Mouse (Mus musculus): Measurements from ENCODE around the gene B9d2. TPM values are rescaled to one million over a fixed set of nuclear protein-coding genes. Genes with fewer than 3 reads are reported as not detected.
"Not testable (repeated sequence)": the region's sequence is repeated elsewhere in the genome, so short reads cannot be mapped to it uniquely, and the experiment has no call there.

The B9d2 gene
- polyA plus RNA-seq, 1 experiment from 2014 or later = 30.7 TPM

DNA sequence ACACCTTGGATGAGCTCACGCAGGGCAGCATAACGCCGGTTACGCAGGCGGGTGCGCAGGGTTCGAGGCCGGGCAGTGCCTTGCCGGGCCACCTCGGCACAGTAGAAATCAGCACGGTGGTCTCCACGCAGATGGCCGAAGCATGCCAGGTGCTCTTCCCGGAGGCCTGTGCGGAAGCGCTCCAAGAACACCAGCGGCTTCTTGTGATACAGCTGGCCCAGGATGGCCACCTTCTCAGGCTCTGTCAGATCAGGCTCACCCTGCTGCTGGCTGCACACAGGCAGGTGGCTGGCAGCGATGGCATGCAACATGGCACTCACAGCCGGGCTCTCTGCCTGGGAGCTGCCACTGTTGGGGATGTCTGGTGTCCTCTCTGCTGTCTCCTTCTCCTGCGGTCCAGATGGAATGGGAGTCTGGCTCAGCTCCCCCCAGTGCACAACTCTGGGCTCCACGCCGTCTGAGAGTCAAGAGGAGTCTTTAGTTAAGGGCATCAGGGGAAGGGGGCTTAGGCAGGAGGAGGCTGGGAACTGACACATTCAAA lies 35.2 kb downstream of the B9d2 start:
- Histone ChIP-seq H3K4me1 (ENCODE audit: control insufficient read depth, insufficient read depth, low read length) (peaks cover 13% of the 10 kb centered on the region), H3K9me3 (ENCODE audit: control insufficient read depth, low read length) (no peaks in the 10 kb centered on the region), H3K4me2 (no peak overlapping the region), H3K27ac (ENCODE audit: low read depth, low read length) (no peak overlapping the region), H3K9ac (ENCODE audit: low read length) (no peak overlapping the region), H3K4me3 (ENCODE audit: low read depth, low read length) (no peak overlapping the region), H3K27me3 (ENCODE audit: control insufficient read depth, insufficient read depth, low read length) (no peaks in the 10 kb centered on the region), H3K36me3 (ENCODE audit: control insufficient read depth, insufficient read depth, low read length) (peaks cover 23% of the 10 kb centered on the region)
- WGBS = 96% methylated on average over 22 of the region's 22 CpGs
- ATAC-seq (ENCODE audit: low FRiP score) (no peak), DNase-seq (ENCODE audit: low spot score, missing footprints) (no peak)

DNA sequence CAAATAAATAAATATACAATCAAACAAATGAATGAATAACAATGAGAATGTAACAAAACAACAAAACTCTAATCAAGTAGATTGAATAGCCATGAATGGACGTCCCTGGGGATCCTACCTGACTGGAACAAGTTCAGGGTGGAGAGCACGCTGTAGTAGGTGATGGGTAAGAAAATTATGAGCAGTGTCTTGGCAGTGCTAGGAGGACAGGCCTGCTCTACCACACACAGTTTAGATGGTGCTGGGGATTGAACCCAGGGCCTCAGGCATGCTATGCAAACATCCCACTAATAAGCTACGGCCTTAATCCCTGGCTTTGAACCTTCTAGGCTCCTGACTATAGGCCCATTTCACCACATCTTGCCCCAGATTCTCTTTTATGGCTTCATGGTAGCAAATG lies 36.9 kb downstream of the B9d2 start:
- no peaks in the 10 kb centered on the region for H3K9me3 ChIP-seq (ENCODE audit: control insufficient read depth, low read length)
- peaks cover 8% of the 10 kb centered on the region for H3K4me1 ChIP-seq (ENCODE audit: control insufficient read depth, insufficient read depth, low read length)
- DNase-seq (ENCODE audit: low spot score, missing footprints) (no peak), ATAC-seq (ENCODE audit: low FRiP score) (no peak)
- H3K27me3 ChIP-seq (ENCODE audit: control insufficient read depth, insufficient read depth, low read length) = no peaks in the 10 kb centered on the region
- WGBS = 89% methylated on average over 3 of the region's 3 CpGs
- peak overlapping the region; percentile 78; the same call in 1 of the 2 replicates for H3K4me2 ChIP-seq
- no peak overlapping the region for H3K4me3 ChIP-seq (ENCODE audit: low read depth, low read length)
- no peak overlapping the region for H3K27ac ChIP-seq (ENCODE audit: low read depth, low read length)
- no peak overlapping the region; the same call in 1 of the 2 replicates for H3K9ac ChIP-seq (ENCODE audit: low read length)
- H3K36me3 ChIP-seq (ENCODE audit: control insufficient read depth, insufficient read depth, low read length) = peaks cover 28% of the 10 kb centered on the region

DNA sequence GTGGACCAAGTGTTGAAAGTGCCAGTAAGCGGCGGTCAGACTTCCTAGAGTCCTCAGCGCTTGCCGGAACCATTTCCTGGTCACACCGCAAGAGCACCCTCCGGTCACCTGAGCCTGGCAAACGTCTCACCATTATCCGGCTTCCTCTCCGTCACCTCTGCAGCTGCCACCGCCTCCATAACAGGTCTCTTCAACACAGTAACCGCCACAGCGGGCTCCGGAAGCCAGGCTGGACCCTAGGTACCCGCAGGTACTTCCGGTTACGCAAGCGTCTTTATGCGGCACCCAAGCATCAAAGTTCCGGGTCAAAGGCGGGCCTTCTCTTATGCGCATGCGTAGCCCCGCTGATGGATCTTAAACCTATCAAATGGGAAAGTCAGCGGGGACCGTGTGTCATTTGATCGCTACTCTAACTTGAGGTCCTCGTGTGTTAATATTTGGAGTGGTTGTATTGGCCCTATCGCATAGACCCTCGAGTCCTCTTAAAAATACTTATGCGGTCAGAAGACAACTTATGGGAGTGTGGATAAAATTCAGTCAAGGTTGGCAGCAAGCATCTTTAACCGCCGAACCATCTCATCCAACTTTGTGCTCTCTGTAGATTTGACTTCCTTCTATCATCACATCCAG lies 38.3 kb downstream of the B9d2 start, which contains the start of gene Ccdc97:
TSS of gene Ccdc97 (minus strand) at position 301 of the 630 bp plus-strand sequence.
- Histone ChIP-seq H3K27me3 (ENCODE audit: control insufficient read depth, insufficient read depth, low read length) (no peaks in the 10 kb centered on the region), H3K4me1 (ENCODE audit: control insufficient read depth, insufficient read depth, low read length) (peaks cover 8% of the 10 kb centered on the region), H3K9me3 (ENCODE audit: control insufficient read depth, low read length) (no peaks in the 10 kb centered on the region), H3K27ac (ENCODE audit: low read depth, low read length) (no peak within 1 kb of the TSS), H3K9ac (ENCODE audit: low read length) (peak within 1 kb of the TSS; percentile 65), H3K36me3 (ENCODE audit: control insufficient read depth, insufficient read depth, low read length) (peaks cover 30% of the 10 kb centered on the region), H3K4me3 (ENCODE audit: low read depth, low read length) (peak within 1 kb of the TSS; percentile 50), H3K4me2 (peak within 1 kb of the TSS; percentile 78)
- 5% methylated on average over 32 of the region's 32 CpGs for WGBS
- peak; percentile 98 for DNase-seq (ENCODE audit: low spot score, missing footprints)
- peak; percentile 88 for ATAC-seq (ENCODE audit: low FRiP score)

DNA sequence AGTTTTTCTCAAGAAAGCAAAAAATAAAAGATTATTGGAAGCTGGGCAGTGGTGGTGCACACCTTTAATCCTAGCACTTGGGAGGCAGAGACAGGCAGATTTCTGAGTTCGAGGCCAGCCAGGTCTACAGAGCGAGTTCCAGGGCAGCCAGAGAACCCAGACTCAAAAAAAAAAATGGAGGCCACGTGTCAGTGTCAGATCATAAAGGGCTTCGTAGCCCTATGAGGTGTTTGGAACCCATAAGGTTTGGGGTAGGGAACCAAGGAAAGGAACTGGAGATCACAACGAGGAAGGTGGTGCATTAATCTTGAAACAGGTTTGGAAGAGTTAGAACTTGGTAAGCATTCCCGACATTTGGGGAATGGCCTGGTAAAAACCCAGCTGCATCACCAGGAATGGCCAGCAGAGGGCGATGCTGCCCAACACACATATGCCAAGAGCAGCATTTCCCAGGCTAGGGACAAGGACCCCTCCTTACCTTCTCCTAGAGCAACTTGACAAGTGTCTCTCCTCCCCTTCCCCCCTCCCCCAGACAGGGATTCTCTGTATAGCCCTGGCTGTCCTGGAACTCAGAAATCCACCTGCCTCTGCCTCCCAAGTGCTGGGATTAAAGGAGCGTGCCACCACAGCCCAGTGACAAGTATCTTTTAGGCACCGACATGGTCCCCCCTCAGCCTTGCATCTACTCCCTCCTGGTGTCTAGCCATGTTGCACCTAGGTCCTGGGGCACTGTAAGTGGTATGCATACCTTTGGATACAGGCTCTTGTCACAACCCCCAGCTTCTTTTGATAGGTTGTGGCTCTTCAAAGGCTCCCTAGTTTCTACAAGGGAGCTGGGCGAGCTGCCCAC lies 39.4 kb downstream of the B9d2 start:
- 60% methylated on average over 10 of the region's 10 CpGs for WGBS
- Histone ChIP-seq H3K9ac (ENCODE audit: low read length) (no peak overlapping the region), H3K4me3 (ENCODE audit: low read depth, low read length) (no peak overlapping the region), H3K36me3 (ENCODE audit: control insufficient read depth, insufficient read depth, low read length) (peaks cover 31% of the 10 kb centered on the region), H3K27ac (ENCODE audit: low read depth, low read length) (no peak overlapping the region), H3K4me2 (no peak overlapping the region), H3K4me1 (ENCODE audit: control insufficient read depth, insufficient read depth, low read length) (peaks cover 8% of the 10 kb centered on the region), H3K9me3 (ENCODE audit: control insufficient read depth, low read length) (no peaks in the 10 kb centered on the region), H3K27me3 (ENCODE audit: control insufficient read depth, insufficient read depth, low read length) (no peaks in the 10 kb centered on the region)
- ATAC-seq (ENCODE audit: low FRiP score) = no peak
- peak; percentile 99 for DNase-seq (ENCODE audit: low spot score, missing footprints)

DNA sequence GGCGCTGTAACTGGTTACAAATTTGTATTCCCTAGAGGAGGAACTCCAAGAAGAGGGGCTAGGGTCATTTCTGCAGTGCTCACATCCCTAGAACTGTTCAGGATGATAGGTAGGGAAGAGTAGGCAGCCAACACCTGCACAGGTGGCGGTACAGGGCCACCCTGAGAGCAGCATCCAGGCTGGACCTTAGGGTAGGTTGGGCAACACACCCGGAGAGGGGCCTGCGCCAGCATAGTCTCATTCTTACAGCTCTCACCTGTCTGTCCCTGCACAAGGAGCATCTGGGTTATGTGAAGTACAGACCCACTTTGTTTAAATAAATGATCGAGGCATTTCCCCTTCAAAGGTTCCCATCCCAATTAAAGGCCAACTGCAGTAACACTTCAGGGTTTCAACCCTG lies 40.2 kb downstream of the B9d2 start:
- ATAC-seq (ENCODE audit: low FRiP score) = no peak
- Histone ChIP-seq H3K9ac (ENCODE audit: low read length) (no peak overlapping the region), H3K36me3 (ENCODE audit: control insufficient read depth, insufficient read depth, low read length) (peaks cover 33% of the 10 kb centered on the region), H3K4me3 (ENCODE audit: low read depth, low read length) (no peak overlapping the region), H3K4me2 (no peak overlapping the region), H3K4me1 (ENCODE audit: control insufficient read depth, insufficient read depth, low read length) (peaks cover 8% of the 10 kb centered on the region), H3K9me3 (ENCODE audit: control insufficient read depth, low read length) (no peaks in the 10 kb centered on the region), H3K27ac (ENCODE audit: low read depth, low read length) (no peak overlapping the region), H3K27me3 (ENCODE audit: control insufficient read depth, insufficient read depth, low read length) (no peaks in the 10 kb centered on the region)
- DNase-seq (ENCODE audit: low spot score, missing footprints) = no peak
- WGBS = 89% methylated on average over 5 of the region's 5 CpGs

DNA sequence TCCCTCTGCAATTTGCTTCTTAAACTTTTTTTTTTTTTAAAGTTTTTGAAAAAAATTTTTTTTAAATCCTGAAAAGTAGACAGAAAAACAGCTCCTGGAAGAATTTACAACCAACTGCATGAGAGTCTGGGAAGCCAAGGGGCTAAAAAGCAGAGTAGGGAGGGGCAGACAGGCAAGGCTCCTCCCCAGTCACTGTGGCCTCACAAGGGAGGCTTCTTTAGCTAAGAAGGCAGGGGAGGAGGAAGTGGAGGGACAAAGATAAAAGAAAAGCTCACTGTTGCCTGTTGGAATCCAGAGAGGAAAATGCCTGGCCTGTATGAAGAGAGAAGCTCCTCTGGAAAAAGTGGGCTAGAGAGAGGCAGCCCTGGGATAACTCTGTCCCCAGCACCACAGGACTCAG lies 41.2 kb downstream of the B9d2 start:
- H3K36me3 ChIP-seq (ENCODE audit: control insufficient read depth, insufficient read depth, low read length) = peaks cover 40% of the 10 kb centered on the region
- not testable (repeated sequence) for DNase-seq (ENCODE audit: low spot score, missing footprints); H3K27ac ChIP-seq (ENCODE audit: low read depth, low read length); H3K4me3 ChIP-seq (ENCODE audit: low read depth, low read length); H3K4me2 ChIP-seq; H3K9ac ChIP-seq (ENCODE audit: low read length); H3K27me3 ChIP-seq (ENCODE audit: control insufficient read depth, insufficient read depth, low read length); H3K9me3 ChIP-seq (ENCODE audit: control insufficient read depth, low read length); H3K4me1 ChIP-seq (ENCODE audit: control insufficient read depth, insufficient read depth, low read length); ATAC-seq (ENCODE audit: low FRiP score)

DNA sequence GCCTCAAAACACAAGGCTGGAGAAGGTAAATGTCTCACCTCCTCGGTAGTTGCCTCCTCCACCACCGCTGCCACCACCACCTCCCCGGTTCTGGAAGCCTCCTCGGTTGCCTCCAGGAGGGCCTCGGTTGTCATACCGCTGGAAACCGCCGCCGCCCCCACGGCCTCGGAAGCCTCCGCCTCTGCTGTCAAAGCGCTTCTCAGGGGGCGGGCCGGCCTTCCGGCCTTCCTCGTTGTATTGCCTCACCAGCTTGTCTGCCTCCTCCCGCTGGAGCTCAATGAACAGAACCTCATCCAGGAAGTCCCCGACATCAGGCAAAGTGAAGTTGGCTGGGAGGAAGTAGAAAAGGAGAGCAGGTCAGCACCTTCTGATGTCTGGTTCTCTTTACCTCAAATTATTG lies 45.3 kb downstream of the B9d2 start:
- no peak overlapping the region for H3K9ac ChIP-seq (ENCODE audit: low read length)
- ATAC-seq (ENCODE audit: low FRiP score) (no peak), DNase-seq (ENCODE audit: low spot score, missing footprints) (no peak)
- H3K4me3 ChIP-seq (ENCODE audit: low read depth, low read length) = no peak overlapping the region
- no peak overlapping the region for H3K27ac ChIP-seq (ENCODE audit: low read depth, low read length)
- no peaks in the 10 kb centered on the region for H3K9me3 ChIP-seq (ENCODE audit: control insufficient read depth, low read length)
- H3K27me3 ChIP-seq (ENCODE audit: control insufficient read depth, insufficient read depth, low read length) = no peaks in the 10 kb centered on the region
- peaks cover 48% of the 10 kb centered on the region for H3K36me3 ChIP-seq (ENCODE audit: control insufficient read depth, insufficient read depth, low read length)
- H3K4me2 ChIP-seq = no peak overlapping the region
- WGBS = 87% methylated on average over 19 of the region's 19 CpGs
- H3K4me1 ChIP-seq (ENCODE audit: control insufficient read depth, insufficient read depth, low read length) = no peaks in the 10 kb centered on the region

DNA sequence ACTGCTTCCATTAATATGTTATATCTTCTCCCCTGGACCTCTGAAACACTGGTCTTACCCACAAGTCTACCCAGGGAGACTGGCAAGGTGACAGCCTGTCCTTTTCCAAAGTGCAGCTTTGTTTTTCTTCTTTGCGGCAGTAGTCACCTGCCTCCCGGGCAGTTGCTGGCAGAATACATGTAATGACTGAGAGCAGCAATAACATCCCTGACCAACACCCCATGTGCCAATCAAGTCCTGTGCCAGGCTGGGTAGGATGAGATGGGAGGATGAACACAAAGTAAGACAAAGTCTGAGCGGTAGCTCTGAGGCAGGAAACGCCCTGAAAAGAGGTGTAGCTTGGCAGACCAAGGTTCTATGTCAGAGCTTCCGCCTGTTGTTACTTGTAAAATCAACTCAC lies 47.2 kb downstream of the B9d2 start:
- WGBS = 95% methylated on average over 5 of the region's 5 CpGs
- no peaks in the 10 kb centered on the region for H3K27me3 ChIP-seq (ENCODE audit: control insufficient read depth, insufficient read depth, low read length)
- no peak overlapping the region for H3K9ac ChIP-seq (ENCODE audit: low read length)
- peaks cover 51% of the 10 kb centered on the region for H3K36me3 ChIP-seq (ENCODE audit: control insufficient read depth, insufficient read depth, low read length)
- H3K27ac ChIP-seq (ENCODE audit: low read depth, low read length) = no peak overlapping the region
- H3K4me2 ChIP-seq = no peak overlapping the region
- no peaks in the 10 kb centered on the region for H3K4me1 ChIP-seq (ENCODE audit: control insufficient read depth, insufficient read depth, low read length)
- ATAC-seq (ENCODE audit: low FRiP score) (no peak), DNase-seq (ENCODE audit: low spot score, missing footprints) (no peak)
- H3K4me3 ChIP-seq (ENCODE audit: low read depth, low read length) = no peak overlapping the region
- no peaks in the 10 kb centered on the region for H3K9me3 ChIP-seq (ENCODE audit: control insufficient read depth, low read length)

DNA sequence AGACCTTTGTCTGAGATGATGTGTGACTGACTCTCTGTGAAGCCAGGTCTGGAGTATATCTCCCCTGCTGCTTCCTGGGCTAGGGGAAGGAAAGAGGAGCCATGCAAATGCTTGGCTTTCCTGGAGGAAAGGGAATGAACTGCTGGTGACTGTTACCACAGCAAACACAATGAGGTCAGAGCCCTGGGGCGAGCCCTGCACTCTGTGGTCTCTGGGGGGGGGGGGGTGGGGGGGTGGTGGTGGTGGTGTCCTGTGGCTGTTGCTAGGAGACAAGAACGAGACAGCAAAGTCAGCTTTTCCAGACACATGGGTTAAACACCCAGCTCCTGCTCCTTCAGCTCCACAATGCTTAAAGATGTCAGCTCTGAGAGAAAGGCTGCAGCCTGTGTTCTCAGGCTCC lies 48.8 kb downstream of the B9d2 start:
- H3K4me2 ChIP-seq = no peak overlapping the region
- no peak overlapping the region for H3K4me3 ChIP-seq (ENCODE audit: low read depth, low read length)
- WGBS = 50% methylated on average over 2 of the region's 2 CpGs
- H3K9me3 ChIP-seq (ENCODE audit: control insufficient read depth, low read length) = no peaks in the 10 kb centered on the region
- DNase-seq (ENCODE audit: low spot score, missing footprints) (no peak), ATAC-seq (ENCODE audit: low FRiP score) (peak; percentile 24)
- no peaks in the 10 kb centered on the region for H3K4me1 ChIP-seq (ENCODE audit: control insufficient read depth, insufficient read depth, low read length)
- no peak overlapping the region for H3K27ac ChIP-seq (ENCODE audit: low read depth, low read length)
- H3K27me3 ChIP-seq (ENCODE audit: control insufficient read depth, insufficient read depth, low read length) = no peaks in the 10 kb centered on the region
- no peak overlapping the region for H3K9ac ChIP-seq (ENCODE audit: low read length)
- H3K36me3 ChIP-seq (ENCODE audit: control insufficient read depth, insufficient read depth, low read length) = peaks cover 54% of the 10 kb centered on the region
